Mouse (Mus musculus): ENCODE results near the gene Elmo3. TPM values are rescaled to one million over a fixed set of nuclear protein-coding genes. Genes with fewer than 3 reads are reported as not detected.
A peak's percentile ranks its signal among the peaks of the same experiment; 100 is the strongest.

Elmo3 gene
- polyA plus RNA-seq, 1 experiment from 2014 or later, result 14.8 TPM

DNA sequence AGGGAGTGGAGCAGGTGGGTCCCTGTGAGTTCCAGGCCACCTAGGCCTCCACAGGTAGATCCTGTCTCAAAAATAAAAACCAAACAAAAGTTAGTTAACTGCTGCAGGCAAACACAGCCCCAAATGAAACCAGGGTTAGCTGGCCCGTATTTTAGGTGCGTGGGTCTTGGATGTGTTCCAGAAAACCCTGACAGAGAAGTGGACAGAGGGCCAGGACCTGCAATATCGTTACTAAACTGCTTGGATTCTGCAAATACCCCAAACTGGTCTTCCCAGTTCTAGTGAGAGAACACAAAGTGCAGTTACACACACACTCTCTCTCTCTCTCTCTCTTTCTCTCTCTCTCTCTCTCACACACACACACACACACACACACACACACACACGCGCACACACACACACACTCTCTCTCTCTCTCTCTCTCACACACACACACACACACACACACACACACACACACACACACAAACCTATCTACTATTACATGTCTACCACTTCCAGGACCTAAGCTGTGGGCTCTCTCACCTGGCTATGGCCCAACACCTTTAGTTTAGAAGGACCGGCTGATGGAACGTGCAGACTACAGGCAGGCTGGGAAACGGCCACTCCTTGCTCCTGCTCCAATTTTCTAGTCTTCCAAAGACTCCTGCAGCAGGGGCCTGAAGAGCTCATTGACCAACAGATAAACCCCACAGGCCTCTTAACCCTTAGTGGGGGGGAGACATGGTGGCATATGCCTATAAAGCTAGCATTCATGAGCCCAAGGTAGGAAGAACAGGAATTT lies 38.6 kb downstream of the Elmo3 start:
- 25% methylated on average over 8 of the region's 8 CpGs for WGBS
- H3K4me2 ChIP-seq (ENCODE audit: low read depth, low read length), result peak overlapping the region; percentile 92
- peak overlapping the region; percentile 91 for H3K4me3 ChIP-seq (ENCODE audit: low read length)

DNA sequence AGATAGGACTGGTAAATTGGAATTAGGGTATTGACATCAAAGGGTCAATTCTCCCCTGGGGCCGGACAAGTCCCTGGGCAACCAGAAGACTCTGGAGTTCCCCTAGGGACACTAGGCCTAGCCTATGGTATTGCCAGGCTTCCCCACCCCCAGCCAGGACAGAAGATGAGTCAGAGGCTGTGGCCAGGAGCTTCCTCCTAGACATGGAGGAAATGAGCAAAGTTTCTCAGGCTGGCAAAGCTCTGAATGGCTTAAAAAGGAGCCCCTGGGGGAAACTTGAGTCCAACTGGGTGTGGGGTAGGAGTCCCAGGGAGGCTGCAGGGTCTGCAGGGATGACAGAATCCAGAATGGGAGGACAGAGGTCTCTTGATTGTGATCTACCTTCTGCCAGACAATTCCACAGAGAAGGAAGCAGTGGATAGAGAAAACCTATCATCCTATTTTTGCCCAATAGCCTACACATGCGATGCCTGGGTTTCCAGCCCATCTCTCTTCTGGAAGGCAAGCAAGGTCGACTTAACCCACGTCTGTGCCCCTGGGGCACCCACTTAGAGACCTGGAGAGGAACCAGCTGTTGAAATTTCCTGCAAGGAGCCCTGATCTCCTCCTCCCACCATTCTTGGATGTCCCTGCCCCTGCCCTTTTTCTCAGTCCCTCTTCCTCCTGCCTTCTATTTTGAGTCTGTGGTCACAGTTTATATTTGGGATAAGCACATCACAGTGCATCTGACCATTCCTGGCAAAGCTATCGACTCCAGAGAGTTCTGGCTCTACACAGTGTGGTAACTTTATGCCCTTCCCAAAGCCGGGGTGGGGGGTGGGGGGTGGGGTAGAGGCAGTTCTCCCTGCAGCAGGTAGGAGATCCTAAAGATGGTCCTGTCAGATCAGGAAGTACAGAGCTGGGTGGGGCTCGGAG lies 39.9 kb downstream of the Elmo3 start:
- ATAC-seq (ENCODE audit: low read depth), result no peak
- no peaks in the 10 kb centered on the region for H3K9me3 ChIP-seq (ENCODE audit: control insufficient read depth, low read length)
- peak overlapping the region; percentile 92 for H3K4me2 ChIP-seq (ENCODE audit: low read depth, low read length)
- no peaks in the 10 kb centered on the region for H3K27me3 ChIP-seq (ENCODE audit: control insufficient read depth, insufficient read depth, low read depth, low read length)
- H3K9ac ChIP-seq (ENCODE audit: low read length), result peak overlapping the region; percentile 96
- 23% methylated on average over 7 of the region's 7 CpGs for WGBS
- H3K4me1 ChIP-seq (replicated peaks; ENCODE audit: control insufficient read depth, insufficient read depth, low read length), result peaks cover 49% of the 10 kb centered on the region
- peak overlapping the region; percentile 91 for H3K4me3 ChIP-seq (ENCODE audit: low read length)
- H3K36me3 ChIP-seq (ENCODE audit: control insufficient read depth, insufficient read depth, low read length), result 0 out of 2 replicates have a peak, but pooled peaks cover 4% of the 10 kb centered on the region
- peak overlapping the region; percentile 98 for H3K27ac ChIP-seq (ENCODE audit: low read length)

More for the DNA sequence above, 38.6 kb downstream of the Elmo3 start:
- Histone ChIP-seq H3K9ac (ENCODE audit: low read length) (peak overlapping the region; percentile 96), H3K9me3 (ENCODE audit: control insufficient read depth, low read length) (no peaks in the 10 kb centered on the region), H3K27ac (ENCODE audit: low read length) (peak overlapping the region; percentile 98), H3K4me1 (replicated peaks; ENCODE audit: control insufficient read depth, insufficient read depth, low read length) (peaks cover 60% of the 10 kb centered on the region), H3K27me3 (ENCODE audit: control insufficient read depth, insufficient read depth, low read depth, low read length) (no peaks in the 10 kb centered on the region), H3K36me3 (ENCODE audit: control insufficient read depth, insufficient read depth, low read length) (0 out of 2 replicates have a peak, but pooled peaks cover 4% of the 10 kb centered on the region)
- no peak for ATAC-seq (ENCODE audit: low read depth)

DNA sequence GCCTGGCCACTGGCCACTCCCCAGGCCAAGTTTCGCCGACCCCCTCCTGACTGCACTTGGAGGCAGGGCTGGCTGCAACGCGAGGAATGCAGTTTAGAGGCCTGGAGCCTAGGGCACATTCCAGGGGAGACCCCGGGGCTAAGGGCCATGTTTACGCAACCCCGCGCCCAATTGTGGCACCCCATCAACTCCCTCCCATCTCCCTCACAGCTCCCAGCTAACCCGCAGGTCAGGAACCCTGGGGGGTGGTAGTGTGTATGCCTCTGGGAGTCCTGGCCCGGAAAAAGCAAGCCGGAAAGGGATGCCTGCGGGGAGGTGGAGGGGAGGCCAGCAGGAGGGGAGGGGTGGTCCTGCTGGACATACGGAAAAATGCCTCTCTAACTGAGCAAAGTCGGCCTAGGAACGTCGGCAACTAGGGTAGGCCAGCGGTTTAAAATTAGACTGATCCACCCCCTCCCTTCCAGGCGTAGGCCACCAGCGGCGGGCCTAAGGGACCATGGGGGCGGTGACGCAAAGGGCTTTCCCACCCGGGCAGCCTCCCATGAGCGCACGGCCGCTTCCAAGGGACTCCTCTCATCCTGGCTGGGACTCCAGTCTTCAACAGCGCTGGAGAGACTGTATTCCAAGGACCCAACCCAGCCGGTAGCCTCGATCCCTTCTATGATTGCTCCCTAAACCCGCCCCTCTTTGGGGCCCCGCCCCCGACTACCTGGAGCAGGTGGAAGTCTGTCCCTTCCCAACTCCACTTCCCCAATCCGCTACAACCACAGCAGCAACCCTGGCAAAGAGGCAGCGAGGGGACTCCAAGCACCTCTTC lies 41.4 kb downstream of the Elmo3 start:
- Histone ChIP-seq H3K9me3 (ENCODE audit: control insufficient read depth, low read length) (no peaks in the 10 kb centered on the region), H3K9ac (ENCODE audit: low read length) (peak overlapping the region; percentile 96), H3K36me3 (ENCODE audit: control insufficient read depth, insufficient read depth, low read length) (0 out of 2 replicates have a peak, but pooled peaks cover 4% of the 10 kb centered on the region), H3K4me2 (ENCODE audit: low read depth, low read length) (peak overlapping the region; percentile 92), H3K27me3 (ENCODE audit: control insufficient read depth, insufficient read depth, low read depth, low read length) (no peaks in the 10 kb centered on the region; the same call in 1 of the 2 replicates), H3K4me3 (ENCODE audit: low read length) (peak overlapping the region; percentile 91), H3K27ac (ENCODE audit: low read length) (peak overlapping the region; percentile 98), H3K4me1 (replicated peaks; ENCODE audit: control insufficient read depth, insufficient read depth, low read length) (peaks cover 38% of the 10 kb centered on the region)
- peak; percentile 64 for ATAC-seq (ENCODE audit: low read depth)
- 1% methylated on average over 29 of the region's 34 CpGs for WGBS

DNA sequence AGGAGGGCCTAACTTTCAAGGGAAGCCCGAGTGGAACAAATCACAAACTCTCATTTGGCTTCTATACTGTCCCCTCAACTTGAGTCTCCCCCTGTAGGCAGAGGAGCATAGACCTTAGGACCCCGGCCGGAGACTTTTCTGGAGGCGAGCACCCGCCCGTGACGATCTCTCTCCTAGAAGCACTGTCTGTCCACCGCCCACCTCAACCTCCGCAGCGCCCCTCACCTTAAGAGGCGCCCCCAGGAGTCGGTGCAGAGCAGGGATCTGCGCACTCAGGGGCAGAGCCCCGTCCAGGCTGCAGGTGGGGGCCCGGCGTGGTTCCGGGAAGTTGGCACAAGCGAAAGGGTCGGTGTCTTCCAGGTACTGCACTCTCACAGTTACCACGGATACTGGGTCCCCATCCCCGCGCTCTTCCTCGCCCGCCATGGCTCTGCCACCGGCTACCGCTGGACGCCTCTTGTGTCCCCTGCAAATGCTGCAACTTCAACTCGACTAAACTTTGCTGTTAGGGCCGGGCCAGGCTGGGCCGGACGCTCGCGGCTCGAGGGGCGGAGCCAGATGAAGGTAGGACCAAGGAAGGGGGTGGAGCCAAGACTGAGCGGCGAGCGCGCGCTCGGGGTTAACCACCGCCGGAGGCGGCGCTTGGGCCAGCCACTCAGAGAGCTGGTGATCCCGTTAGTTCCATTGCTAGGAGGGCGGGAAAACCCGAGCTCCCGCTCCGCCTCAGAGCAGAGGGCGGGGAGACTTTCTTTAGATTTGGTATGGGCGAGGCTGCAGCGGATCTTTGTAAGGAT lies 42.2 kb downstream of the Elmo3 start, which contains the start of gene Fhod1:
Fhod1 (minus strand) TSS at position 526 of the 794 bp plus-strand sequence.
- Histone ChIP-seq H3K9me3 (ENCODE audit: control insufficient read depth, low read length) (no peaks in the 10 kb centered on the region), H3K4me3 (ENCODE audit: low read length) (peak within 1 kb of the TSS; percentile 91), H3K27ac (ENCODE audit: low read length) (peak within 1 kb of the TSS; percentile 98), H3K4me2 (ENCODE audit: low read depth, low read length) (peak within 1 kb of the TSS; percentile 92), H3K27me3 (ENCODE audit: control insufficient read depth, insufficient read depth, low read depth, low read length) (no peaks in the 10 kb centered on the region; the same call in 1 of the 2 replicates), H3K4me1 (replicated peaks; ENCODE audit: control insufficient read depth, insufficient read depth, low read length) (peaks cover 31% of the 10 kb centered on the region), H3K9ac (ENCODE audit: low read length) (peak within 1 kb of the TSS; percentile 96), H3K36me3 (ENCODE audit: control insufficient read depth, insufficient read depth, low read length) (0 out of 2 replicates have a peak, but pooled peaks cover 4% of the 10 kb centered on the region)
- 0% methylated on average over 53 of the region's 53 CpGs for WGBS
- peak; percentile 86 for ATAC-seq (ENCODE audit: low read depth)

DNA sequence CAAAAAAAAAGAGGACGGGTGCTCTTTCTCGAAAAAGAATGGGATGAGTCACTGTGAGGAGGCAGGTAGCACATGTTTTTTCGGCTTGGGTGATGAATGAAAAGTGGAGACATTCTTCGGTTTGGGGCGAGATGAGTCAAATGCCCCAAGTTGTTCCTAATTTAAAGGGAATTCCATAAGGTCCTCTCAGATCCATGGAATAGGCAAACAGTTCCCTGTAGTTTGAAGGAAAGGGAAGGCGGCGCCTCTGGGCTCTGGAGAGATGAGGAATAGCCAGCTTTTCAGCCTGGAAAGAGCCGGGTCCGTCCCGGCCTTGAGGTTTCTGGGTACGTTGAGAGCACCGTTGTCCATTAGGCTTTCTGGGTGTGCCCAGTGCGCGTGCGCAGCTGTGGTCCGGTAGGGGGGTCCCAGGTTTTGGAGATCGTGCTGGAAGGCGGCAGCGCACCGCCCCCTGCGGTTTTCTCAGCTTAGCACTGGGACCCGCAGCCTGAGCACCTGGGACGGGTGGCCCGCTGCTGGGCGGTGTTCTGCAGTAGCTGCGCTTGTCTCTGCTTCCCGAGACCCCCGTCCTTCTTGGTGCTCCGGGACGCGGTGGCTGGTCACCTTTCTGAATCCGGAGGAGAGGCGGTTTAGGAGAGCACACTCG lies 43.2 kb downstream of the Elmo3 start, which contains the start of gene Slc9a5:
Slc9a5 (plus strand) TSS at position 394 of the 646 bp plus-strand sequence.
- Histone ChIP-seq H3K9ac (ENCODE audit: low read length) (peak within 1 kb of the TSS; percentile 96), H3K4me3 (ENCODE audit: low read length) (peak within 1 kb of the TSS; percentile 91), H3K9me3 (ENCODE audit: control insufficient read depth, low read length) (no peaks in the 10 kb centered on the region), H3K27ac (ENCODE audit: low read length) (peak within 1 kb of the TSS; percentile 98), H3K36me3 (ENCODE audit: control insufficient read depth, insufficient read depth, low read length) (no peaks in the 10 kb centered on the region), H3K27me3 (ENCODE audit: control insufficient read depth, insufficient read depth, low read depth, low read length) (no peaks in the 10 kb centered on the region; the same call in 1 of the 2 replicates), H3K4me2 (ENCODE audit: low read depth, low read length) (peak within 1 kb of the TSS; percentile 92), H3K4me1 (replicated peaks; ENCODE audit: control insufficient read depth, insufficient read depth, low read length) (peaks cover 22% of the 10 kb centered on the region)
- 0 out of 2 replicates have a peak, but pooled peaks have one; percentile 1 for ATAC-seq (ENCODE audit: low read depth)
- under 1% methylated on average over 34 of the region's 34 CpGs for WGBS

DNA sequence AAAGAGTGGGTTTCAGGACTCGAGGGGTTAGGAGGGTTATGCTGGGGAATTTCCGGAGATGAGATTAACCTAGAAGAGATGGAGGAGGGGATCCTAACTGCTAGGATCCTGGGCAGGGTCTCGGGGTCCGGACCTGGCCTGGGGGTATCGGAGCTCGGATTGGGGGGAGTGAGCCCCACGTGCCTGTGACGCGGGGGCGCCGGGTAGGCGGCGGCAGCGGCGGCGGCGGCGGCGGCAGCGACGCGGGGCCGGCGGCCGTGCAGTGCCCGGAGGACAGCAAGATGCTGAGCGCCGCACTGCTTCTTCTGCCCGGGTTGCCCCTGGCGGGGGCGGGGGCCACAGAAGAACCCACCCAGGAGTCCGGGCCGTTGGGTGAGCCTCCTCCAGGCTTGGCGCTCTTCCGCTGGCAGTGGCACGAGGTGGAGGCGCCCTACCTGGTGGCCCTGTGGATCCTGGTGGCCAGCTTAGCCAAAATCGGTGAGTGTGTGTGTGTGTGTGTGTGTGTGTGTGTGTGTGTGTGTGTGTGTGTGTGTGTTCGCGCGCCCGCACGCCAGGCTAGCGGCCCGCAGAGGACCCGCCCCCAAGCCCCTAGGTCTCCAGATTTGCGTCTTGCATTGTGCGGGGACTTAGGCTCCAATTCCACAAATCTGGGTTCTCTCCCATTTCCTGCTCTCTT lies 43.8 kb downstream of the Elmo3 start:
- H3K4me1 ChIP-seq (replicated peaks; ENCODE audit: control insufficient read depth, insufficient read depth, low read length), result peaks cover 19% of the 10 kb centered on the region
- H3K9me3 ChIP-seq (ENCODE audit: control insufficient read depth, low read length), result no peaks in the 10 kb centered on the region
- H3K36me3 ChIP-seq (ENCODE audit: control insufficient read depth, insufficient read depth, low read length), result no peaks in the 10 kb centered on the region
- H3K27ac ChIP-seq (ENCODE audit: low read length), result peak overlapping the region; percentile 92
- no peaks in the 10 kb centered on the region; the same call in 1 of the 2 replicates for H3K27me3 ChIP-seq (ENCODE audit: control insufficient read depth, insufficient read depth, low read depth, low read length)
- no peak for ATAC-seq (ENCODE audit: low read depth)
- peak overlapping the region; percentile 92 for H3K4me2 ChIP-seq (ENCODE audit: low read depth, low read length)
- H3K9ac ChIP-seq (ENCODE audit: low read length), result peak overlapping the region; percentile 71
- under 1% methylated on average over 42 of the region's 48 CpGs for WGBS
- H3K4me3 ChIP-seq (ENCODE audit: low read length), result peak overlapping the region; percentile 91

DNA sequence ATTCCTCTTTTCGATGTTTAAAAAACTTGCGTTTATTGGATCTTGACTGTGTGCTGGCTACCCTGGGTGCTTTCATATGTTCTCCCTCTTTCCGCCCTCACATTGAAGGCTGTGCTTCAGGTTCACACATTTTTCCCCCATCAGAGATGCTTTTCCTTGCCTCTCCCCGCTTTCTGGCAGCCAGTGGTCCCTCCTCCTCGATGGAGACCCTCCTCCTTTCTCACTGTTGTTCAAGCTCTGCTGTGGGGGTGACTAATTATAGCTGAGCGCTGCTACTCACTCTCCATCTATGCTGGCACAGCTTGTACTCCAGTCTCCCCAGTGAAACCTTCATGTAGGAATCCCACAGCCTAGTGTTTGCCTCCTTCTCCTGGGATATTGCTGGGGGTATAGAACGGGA lies 44.8 kb downstream of the Elmo3 start:
- ATAC-seq (ENCODE audit: low read depth), result no peak
- Histone ChIP-seq H3K27ac (ENCODE audit: low read length) (0 out of 2 replicates have a peak overlapping the region, but pooled peaks have one; percentile 3), H3K36me3 (ENCODE audit: control insufficient read depth, insufficient read depth, low read length) (no peaks in the 10 kb centered on the region), H3K9me3 (ENCODE audit: control insufficient read depth, low read length) (no peaks in the 10 kb centered on the region), H3K4me1 (replicated peaks; ENCODE audit: control insufficient read depth, insufficient read depth, low read length) (peaks cover 10% of the 10 kb centered on the region), H3K27me3 (ENCODE audit: control insufficient read depth, insufficient read depth, low read depth, low read length) (no peaks in the 10 kb centered on the region; the same call in 1 of the 2 replicates), H3K4me3 (ENCODE audit: low read length) (peak overlapping the region; percentile 91), H3K9ac (ENCODE audit: low read length) (peak overlapping the region; percentile 25), H3K4me2 (ENCODE audit: low read depth, low read length) (peak overlapping the region; percentile 92)
- WGBS, result 31% methylated on average over 7 of the region's 7 CpGs
